Mouse (Mus musculus) midbrain, embryonic 15.5 days (tissue): ENCODE data around the gene Rap1gap. TPM values are rescaled to one million over a fixed set of nuclear protein-coding genes. Genes with fewer than 3 reads are reported as not detected.

Experiments used
- ATAC-seq: fragments of 200-750 bp; cut with Nextera tagmentation; replicated peaks from 2 replicates; pipeline ENCODE4 v1.8.0; 2017; ENCODE audit warnings: moderate TSS enrichment
- H3K27ac ChIP-seq: fragments of 300-500 bp; sonication (generic); 2 replicates; pipeline ENCODE4 v1.5.1; 2015; ENCODE audit warnings: mild to moderate bottlenecking, inconsistent platforms
- H3K27me3 ChIP-seq: fragments of 300-500 bp; sonication (generic); replicated peaks from 2 replicates; pipeline ENCODE4 v1.6.1; 2015; ENCODE audit warnings: inconsistent platforms
- H3K36me3 ChIP-seq: fragments of 300-500 bp; sonication (generic); replicated peaks from 2 replicates; pipeline ENCODE4 v1.6.1; 2015; ENCODE audit warnings: inconsistent platforms
- H3K4me1 ChIP-seq: fragments of 300-500 bp; sonication (generic); 2 replicates; pipeline ENCODE4 v1.6.1; 2015; ENCODE audit warnings: inconsistent platforms
- H3K4me2 ChIP-seq: fragments of 300-500 bp; sonication (generic); 2 replicates; pipeline ENCODE4 v1.6.1; 2015; ENCODE audit warnings: inconsistent platforms, mild to moderate bottlenecking, moderate library complexity
- H3K4me3 ChIP-seq: fragments of 300-500 bp; sonication (generic); 2 replicates; pipeline ENCODE4 v1.5.1; 2015; ENCODE audit warnings: mild to moderate bottlenecking, inconsistent platforms
- H3K9ac ChIP-seq: fragments of 300-500 bp; sonication (generic); 2 replicates; pipeline ENCODE4 v1.6.1; 2015; ENCODE audit warnings: mild to moderate bottlenecking, inconsistent platforms
- H3K9me3 ChIP-seq: fragments of 300-500 bp; sonication (generic); 2 replicates; pipeline ENCODE4 v1.6.1; 2016; ENCODE audit warnings: inconsistent platforms
- WGBS: fragments of 180-500 bp; shearing (Covaris S2); methylation state at CpG from one replicate; pipeline ENCODE4 v1.1.7; 2015; ENCODE audit warnings: mixed read lengths; 5-methylcytosine and 5-hydroxymethylcytosine counted together
- polyA plus RNA-seq: library from polyadenylated mRNA; unstranded; fragments of >200 nt; fragmentation: Nextera tagmentation; extraction: Ambion mirVana; gene quantifications from 2 replicates; pipeline ENCODE4 v1.2.1, GENCODE M21; 2015

Rap1gap gene
- polyA plus RNA-seq, 1 experiment from 2014 or later: 88.1 TPM

- ATAC-seq: no peak
- WGBS: 24% methylated on average over 7 of the region's 7 CpGs
- Histone ChIP-seq H3K4me1 (peaks cover 29% of the 10 kb centered on the region), H3K9me3 (no peaks in the 10 kb centered on the region), H3K4me3 (no peak overlapping the region), H3K4me2 (no peak overlapping the region; the same call in 1 of the 2 replicates), H3K27ac (peak overlapping the region; percentile 56), H3K36me3 (no peaks in the 10 kb centered on the region), H3K9ac (no peak overlapping the region), H3K27me3 (0 out of 2 replicates have a peak, but pooled peaks cover 5% of the 10 kb centered on the region)
These were observed 16.2 kb downstream of the Rap1gap start for GRCm38 (mm10) chr4:137680721-137681120.

GRCm38 (mm10) chr4:137681408-137682104 lies 17.0 kb downstream of the Rap1gap start:
- Histone ChIP-seq H3K4me1 (peaks cover 33% of the 10 kb centered on the region), H3K9me3 (no peaks in the 10 kb centered on the region), H3K27ac (peak overlapping the region; percentile 56; the same call in 1 of the 2 replicates), H3K4me2 (peak overlapping the region; percentile 89), H3K4me3 (peak overlapping the region; percentile 41), H3K36me3 (no peaks in the 10 kb centered on the region), H3K9ac (peak overlapping the region; percentile 53), H3K27me3 (0 out of 2 replicates have a peak, but pooled peaks cover 5% of the 10 kb centered on the region)
- peak; percentile 53 for ATAC-seq
- WGBS: 5% methylated on average over 52 of the region's 52 CpGs

- H3K27me3 ChIP-seq: 0 out of 2 replicates have a peak, but pooled peaks cover 5% of the 10 kb centered on the region
- H3K9ac ChIP-seq: no peak overlapping the region
- no peak for ATAC-seq
- no peak overlapping the region for H3K4me2 ChIP-seq
- no peak overlapping the region for H3K4me3 ChIP-seq
- 51% methylated on average over 7 of the region's 7 CpGs for WGBS
- no peaks in the 10 kb centered on the region for H3K9me3 ChIP-seq
- H3K4me1 ChIP-seq: peaks cover 28% of the 10 kb centered on the region
- no peaks in the 10 kb centered on the region for H3K36me3 ChIP-seq
- no peak overlapping the region for H3K27ac ChIP-seq
These were observed 18.5 kb downstream of the Rap1gap start for GRCm38 (mm10) chr4:137682961-137683453.

GRCm38 (mm10) chr4:137684830-137685343 lies 20.4 kb downstream of the Rap1gap start:
- 40% methylated on average over 9 of the region's 9 CpGs for WGBS
- 0 out of 2 replicates have a peak, but pooled peaks cover 5% of the 10 kb centered on the region for H3K27me3 ChIP-seq
- H3K36me3 ChIP-seq: no peaks in the 10 kb centered on the region
- no peaks in the 10 kb centered on the region for H3K9me3 ChIP-seq
- H3K4me1 ChIP-seq: peaks cover 28% of the 10 kb centered on the region
- H3K9ac ChIP-seq: no peak overlapping the region
- no peak overlapping the region for H3K27ac ChIP-seq
- no peak overlapping the region for H3K4me2 ChIP-seq
- ATAC-seq: no peak
- no peak overlapping the region for H3K4me3 ChIP-seq

- Histone ChIP-seq H3K4me3 (no peak overlapping the region), H3K9me3 (no peaks in the 10 kb centered on the region), H3K36me3 (no peaks in the 10 kb centered on the region), H3K9ac (no peak overlapping the region), H3K27ac (no peak overlapping the region), H3K27me3 (0 out of 2 replicates have a peak, but pooled peaks cover 3% of the 10 kb centered on the region), H3K4me2 (no peak overlapping the region), H3K4me1 (peaks cover 19% of the 10 kb centered on the region)
- WGBS: 51% methylated on average over 5 of the region's 5 CpGs
- ATAC-seq: no peak
These were observed 21.8 kb downstream of the Rap1gap start for GRCm38 (mm10) chr4:137686303-137686702.

- H3K27ac ChIP-seq: no peak overlapping the region
- 81% methylated on average over 14 of the region's 14 CpGs for WGBS
- no peak overlapping the region for H3K4me2 ChIP-seq
- no peak overlapping the region for H3K9ac ChIP-seq
- H3K4me1 ChIP-seq: peaks cover 11% of the 10 kb centered on the region
- 0 out of 2 replicates have a peak, but pooled peaks cover 3% of the 10 kb centered on the region for H3K27me3 ChIP-seq
- H3K4me3 ChIP-seq: no peak overlapping the region
- H3K36me3 ChIP-seq: no peaks in the 10 kb centered on the region
- no peaks in the 10 kb centered on the region for H3K9me3 ChIP-seq
- ATAC-seq: no peak
These were observed 22.8 kb downstream of the Rap1gap start for GRCm38 (mm10) chr4:137687234-137687825.

GRCm38 (mm10) chr4:137692107-137692902 lies 27.8 kb downstream of the Rap1gap start:
- H3K27ac ChIP-seq: no peak overlapping the region
- WGBS: 80% methylated on average over 10 of the region's 10 CpGs
- 0 out of 2 replicates have a peak, but pooled peaks cover 5% of the 10 kb centered on the region for H3K4me1 ChIP-seq
- H3K27me3 ChIP-seq: no peaks in the 10 kb centered on the region
- no peak overlapping the region for H3K4me3 ChIP-seq
- no peak overlapping the region for H3K4me2 ChIP-seq
- no peak overlapping the region for H3K9ac ChIP-seq
- no peaks in the 10 kb centered on the region for H3K9me3 ChIP-seq
- ATAC-seq: no peak
- no peaks in the 10 kb centered on the region for H3K36me3 ChIP-seq

GRCm38 (mm10) chr4:137695300-137695699 lies 30.8 kb downstream of the Rap1gap start:
- no peak overlapping the region for H3K4me2 ChIP-seq
- no peaks in the 10 kb centered on the region for H3K9me3 ChIP-seq
- 80% methylated on average over 8 of the region's 8 CpGs for WGBS
- peaks cover 25% of the 10 kb centered on the region for H3K4me1 ChIP-seq
- H3K36me3 ChIP-seq: no peaks in the 10 kb centered on the region
- H3K4me3 ChIP-seq: no peak overlapping the region
- no peak for ATAC-seq
- no peaks in the 10 kb centered on the region for H3K27me3 ChIP-seq
- H3K27ac ChIP-seq: no peak overlapping the region
- H3K9ac ChIP-seq: no peak overlapping the region

DNA sequence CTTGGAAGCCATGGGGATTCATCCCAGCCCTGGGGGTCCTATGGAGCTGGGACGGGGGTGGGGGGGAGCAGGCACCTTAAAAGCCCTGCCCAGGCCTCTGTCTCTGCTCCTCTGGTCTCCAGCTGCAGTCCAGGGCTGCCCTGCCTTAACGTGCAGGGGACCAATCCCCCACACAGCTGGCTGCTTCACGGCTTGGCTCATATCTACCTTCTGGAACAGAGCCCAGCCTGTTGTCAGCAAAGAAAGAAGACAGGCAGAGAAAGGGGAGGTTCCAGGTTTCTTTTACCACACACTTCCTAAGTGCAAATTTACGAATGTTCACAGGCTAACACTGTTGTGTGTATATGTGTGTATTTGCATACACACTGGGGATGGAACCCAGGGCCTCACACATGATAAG lies 31.4 kb downstream of the Rap1gap start:
- Histone ChIP-seq H3K4me2 (no peak overlapping the region), H3K27ac (no peak overlapping the region), H3K4me3 (no peak overlapping the region), H3K9me3 (no peaks in the 10 kb centered on the region), H3K4me1 (peaks cover 25% of the 10 kb centered on the region), H3K27me3 (no peaks in the 10 kb centered on the region), H3K36me3 (no peaks in the 10 kb centered on the region), H3K9ac (no peak overlapping the region)
- ATAC-seq: no peak
- 27% methylated on average over 4 of the region's 4 CpGs for WGBS

- ATAC-seq: no peak
- Histone ChIP-seq H3K4me1 (peaks cover 25% of the 10 kb centered on the region), H3K9ac (no peak overlapping the region), H3K4me2 (no peak overlapping the region), H3K27ac (no peak overlapping the region), H3K4me3 (no peak overlapping the region), H3K27me3 (no peaks in the 10 kb centered on the region), H3K36me3 (no peaks in the 10 kb centered on the region), H3K9me3 (no peaks in the 10 kb centered on the region)
- WGBS: 71% methylated on average over 13 of the region's 13 CpGs
These were observed 32.8 kb downstream of the Rap1gap start for GRCm38 (mm10) chr4:137697156-137697885.

GRCm38 (mm10) chr4:137698076-137698985 lies 33.8 kb downstream of the Rap1gap start:
- WGBS: 79% methylated on average over 7 of the region's 7 CpGs
- H3K4me1 ChIP-seq: peaks cover 25% of the 10 kb centered on the region
- no peaks in the 10 kb centered on the region for H3K36me3 ChIP-seq
- H3K4me3 ChIP-seq: no peak overlapping the region
- no peaks in the 10 kb centered on the region for H3K9me3 ChIP-seq
- H3K9ac ChIP-seq: no peak overlapping the region
- H3K27me3 ChIP-seq: no peaks in the 10 kb centered on the region
- ATAC-seq: no peak
- H3K4me2 ChIP-seq: no peak overlapping the region
- H3K27ac ChIP-seq: no peak overlapping the region
